Mouse (Mus musculus): ENCODE data around the gene Eml3.

GRCm38 (mm10) chr19:8883616-8884015 is 45.7 kb upstream of the Eml3 start, which contains the start of the genes Lbhd1 and Gm49403:
- TF ChIP-seq CTCF (IDR thresholded peaks at IDR 0.05; ENCODE audit: extremely low read depth, insufficient read depth, insufficient read length, insufficient replicate concordance) (no peak), POLR2A (IDR thresholded peaks at IDR 0.05; ENCODE audit: low read depth, low read length) (no peak)

All from spleen, adult 2 months (tissue).